Mouse (Mus musculus): ENCODE results near the gene Atp13a2. TPM values are rescaled to one million over a fixed set of nuclear protein-coding genes. Genes with fewer than 3 reads are reported as not detected.

Gene Atp13a2
- polyA plus RNA-seq, 1 experiment from 2014 or later: 140 TPM

DNA sequence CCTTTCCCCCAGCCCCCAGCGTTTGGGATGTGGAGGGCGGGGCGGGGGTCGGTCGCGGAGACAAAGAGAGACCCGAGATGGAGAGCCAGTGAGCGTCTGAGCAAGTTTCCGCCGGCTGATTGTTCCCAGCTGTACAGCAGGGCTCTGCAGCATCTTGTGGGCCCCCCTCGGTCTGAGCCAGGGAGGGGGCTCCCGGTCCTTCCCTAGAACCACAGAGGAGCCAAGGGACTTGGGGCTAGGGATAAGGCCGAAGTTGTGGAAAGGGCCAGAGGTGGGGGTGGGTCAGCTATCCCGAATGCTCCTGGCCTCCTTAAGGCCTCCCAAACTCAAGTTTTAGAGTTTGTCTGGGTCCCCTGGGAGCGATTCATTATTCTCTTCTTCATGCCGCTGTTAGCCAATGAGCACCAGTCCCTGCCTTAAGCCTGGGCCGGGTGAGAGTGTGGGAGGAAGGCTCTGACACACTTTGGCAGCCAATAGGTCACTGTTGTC is 24.3 kb downstream of the Atp13a2 start:
- peaks cover 58% of the 10 kb centered on the region for H3K36me3 ChIP-seq
- ATAC-seq (ENCODE audit: low FRiP score): peak; percentile 60

GRCm38 (mm10) chr4:141011556-141012328 is 25.1 kb downstream of the Atp13a2 start:
- ATAC-seq (ENCODE audit: low FRiP score): peak; percentile 11; the same call in 1 of the 2 replicates
- Histone ChIP-seq H3K9ac (peak overlapping the region; percentile 87), H3K27ac (peak overlapping the region; percentile 87), H3K9me3 (no peaks in the 10 kb centered on the region), H3K4me1 (replicated peaks) (peaks cover 48% of the 10 kb centered on the region), H3K27me3 (no peaks in the 10 kb centered on the region), H3K4me3 (peak overlapping the region; percentile 73), H3K36me3 (peaks cover 58% of the 10 kb centered on the region), H3K4me2 (peak overlapping the region; percentile 86)
- WGBS: 38% methylated on average over 14 of the region's 14 CpGs

More for the DNA sequence above, 24.3 kb downstream of the Atp13a2 start:
- no peaks in the 10 kb centered on the region for H3K9me3 ChIP-seq
- H3K4me1 ChIP-seq (replicated peaks): peaks cover 48% of the 10 kb centered on the region
- H3K27ac ChIP-seq: peak overlapping the region; percentile 87
- H3K4me2 ChIP-seq: peak overlapping the region; percentile 86
- peak overlapping the region; percentile 73 for H3K4me3 ChIP-seq
- peak overlapping the region; percentile 87 for H3K9ac ChIP-seq
- H3K27me3 ChIP-seq: no peaks in the 10 kb centered on the region
- 0% methylated on average over 17 of the region's 17 CpGs for WGBS

- Histone ChIP-seq H3K27me3 (no peaks in the 10 kb centered on the region), H3K36me3 (peaks cover 60% of the 10 kb centered on the region), H3K27ac (peak overlapping the region; percentile 87), H3K4me1 (replicated peaks) (peaks cover 54% of the 10 kb centered on the region), H3K4me3 (no peak overlapping the region), H3K9me3 (no peaks in the 10 kb centered on the region), H3K4me2 (peak overlapping the region; percentile 86), H3K9ac (peak overlapping the region; percentile 87)
- WGBS: 67% methylated on average over 10 of the region's 10 CpGs
- no peak for ATAC-seq (ENCODE audit: low FRiP score)
Measured at GRCm38 (mm10) chr4:141012558-141012957, 25.9 kb downstream of the Atp13a2 start.

DNA sequence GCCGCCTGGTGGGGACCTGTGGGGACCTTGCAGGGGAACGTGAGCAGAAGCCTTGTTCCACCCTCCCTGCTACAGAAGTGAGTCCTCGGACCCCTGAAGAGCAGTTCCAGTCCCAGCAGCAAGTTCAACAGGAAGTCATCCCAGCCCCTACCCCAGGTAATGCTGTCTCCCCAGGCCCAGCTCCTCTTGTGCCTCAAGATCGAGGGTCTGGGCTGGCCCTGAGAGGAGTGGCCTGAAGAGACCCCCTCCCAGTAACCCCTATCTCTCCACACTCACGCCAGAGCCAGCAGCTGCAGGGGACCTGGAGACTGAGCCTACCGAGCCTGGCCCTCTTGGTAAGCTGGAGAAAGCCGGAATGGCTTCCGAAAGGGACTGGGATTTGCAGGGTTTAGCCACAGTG is 27.4 kb downstream of the Atp13a2 start:
- Histone ChIP-seq H3K27ac (peak overlapping the region; percentile 2; the same call in 1 of the 2 replicates), H3K9me3 (no peaks in the 10 kb centered on the region), H3K27me3 (no peaks in the 10 kb centered on the region), H3K9ac (0 out of 2 replicates have a peak overlapping the region, but pooled peaks have one; percentile 26), H3K36me3 (peaks cover 60% of the 10 kb centered on the region), H3K4me1 (replicated peaks) (peaks cover 66% of the 10 kb centered on the region), H3K4me3 (no peak overlapping the region), H3K4me2 (no peak overlapping the region)
- WGBS: 74% methylated on average over 8 of the region's 8 CpGs
- ATAC-seq (ENCODE audit: low FRiP score): no peak

- peak overlapping the region; percentile 26; the same call in 1 of the 2 replicates for H3K9ac ChIP-seq
- no peak for ATAC-seq (ENCODE audit: low FRiP score)
- no peak overlapping the region for H3K27ac ChIP-seq
- H3K4me2 ChIP-seq: no peak overlapping the region
- WGBS: 93% methylated on average over 11 of the region's 11 CpGs
- peaks cover 72% of the 10 kb centered on the region for H3K4me1 ChIP-seq (replicated peaks)
- no peaks in the 10 kb centered on the region for H3K27me3 ChIP-seq
- no peak overlapping the region for H3K4me3 ChIP-seq
- no peaks in the 10 kb centered on the region for H3K9me3 ChIP-seq
- H3K36me3 ChIP-seq: peaks cover 62% of the 10 kb centered on the region
Measured at GRCm38 (mm10) chr4:141014856-141015255, 28.2 kb downstream of the Atp13a2 start.

DNA sequence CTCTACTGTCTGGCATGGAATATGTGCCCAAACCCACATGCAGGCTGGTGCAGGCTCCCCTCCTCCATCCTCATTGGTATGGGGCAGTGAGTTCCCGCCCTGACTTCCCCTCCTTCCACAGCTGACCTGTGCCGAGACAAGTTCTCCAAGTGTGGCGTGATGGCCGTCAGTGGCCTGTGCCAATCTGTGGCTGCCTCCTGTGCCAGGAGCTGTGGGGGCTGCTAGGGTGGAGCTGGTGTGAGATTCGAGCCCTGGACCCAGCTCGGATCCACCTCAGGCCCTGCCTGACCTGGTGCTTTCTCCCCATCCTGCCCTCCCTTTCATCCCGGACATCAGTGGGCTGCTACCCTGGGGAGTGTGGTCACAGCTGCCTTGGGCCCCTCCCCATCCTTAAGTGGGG is 28.7 kb downstream of the Atp13a2 start:
- Histone ChIP-seq H3K4me2 (no peak overlapping the region), H3K27ac (no peak overlapping the region), H3K9me3 (no peaks in the 10 kb centered on the region), H3K4me1 (replicated peaks) (peaks cover 72% of the 10 kb centered on the region), H3K9ac (peak overlapping the region; percentile 26; the same call in 1 of the 2 replicates), H3K36me3 (peaks cover 67% of the 10 kb centered on the region), H3K4me3 (no peak overlapping the region), H3K27me3 (no peaks in the 10 kb centered on the region)
- 72% methylated on average over 7 of the region's 7 CpGs for WGBS
- ATAC-seq (ENCODE audit: low FRiP score): no peak

DNA sequence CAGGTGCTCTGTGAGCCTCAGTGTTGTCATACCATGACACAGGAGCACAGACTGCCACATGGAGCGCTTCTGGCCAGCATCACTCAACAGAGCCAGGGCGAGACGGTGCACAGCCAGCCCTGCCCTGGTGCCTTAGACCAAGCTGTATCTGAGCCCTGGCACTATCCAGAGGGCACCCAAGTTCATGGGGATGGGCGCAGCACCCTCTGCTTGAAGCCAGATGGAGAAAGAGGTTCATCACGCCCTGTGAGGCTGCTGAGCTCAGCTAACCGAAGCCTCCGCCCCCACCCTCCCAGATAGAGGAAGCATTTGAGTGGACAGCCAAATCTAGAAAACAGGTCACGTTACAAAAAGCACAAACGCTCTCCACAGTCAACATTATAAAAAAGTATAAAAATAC is 29.6 kb downstream of the Atp13a2 start:
- H3K9ac ChIP-seq: 0 out of 2 replicates have a peak overlapping the region, but pooled peaks have one; percentile 43
- 87% methylated on average over 9 of the region's 9 CpGs for WGBS
- H3K27ac ChIP-seq: no peak overlapping the region
- H3K9me3 ChIP-seq: no peaks in the 10 kb centered on the region
- no peak for ATAC-seq (ENCODE audit: low FRiP score)
- H3K36me3 ChIP-seq: peaks cover 67% of the 10 kb centered on the region
- no peak overlapping the region for H3K4me2 ChIP-seq
- peaks cover 76% of the 10 kb centered on the region for H3K4me1 ChIP-seq (replicated peaks)
- no peaks in the 10 kb centered on the region for H3K27me3 ChIP-seq
- H3K4me3 ChIP-seq: no peak overlapping the region

- H3K4me1 ChIP-seq (replicated peaks): peaks cover 74% of the 10 kb centered on the region
- H3K9me3 ChIP-seq: no peaks in the 10 kb centered on the region
- H3K27me3 ChIP-seq: no peaks in the 10 kb centered on the region
- peaks cover 69% of the 10 kb centered on the region for H3K36me3 ChIP-seq
- no peak for ATAC-seq (ENCODE audit: low FRiP score)
- 82% methylated on average over 29 of the region's 29 CpGs for WGBS
- H3K4me3 ChIP-seq: no peak overlapping the region
- H3K4me2 ChIP-seq: no peak overlapping the region
- no peak overlapping the region for H3K27ac ChIP-seq
- H3K9ac ChIP-seq: 0 out of 2 replicates have a peak overlapping the region, but pooled peaks have one; percentile 43
Measured at GRCm38 (mm10) chr4:141017657-141018436, 31.2 kb downstream of the Atp13a2 start.

DNA sequence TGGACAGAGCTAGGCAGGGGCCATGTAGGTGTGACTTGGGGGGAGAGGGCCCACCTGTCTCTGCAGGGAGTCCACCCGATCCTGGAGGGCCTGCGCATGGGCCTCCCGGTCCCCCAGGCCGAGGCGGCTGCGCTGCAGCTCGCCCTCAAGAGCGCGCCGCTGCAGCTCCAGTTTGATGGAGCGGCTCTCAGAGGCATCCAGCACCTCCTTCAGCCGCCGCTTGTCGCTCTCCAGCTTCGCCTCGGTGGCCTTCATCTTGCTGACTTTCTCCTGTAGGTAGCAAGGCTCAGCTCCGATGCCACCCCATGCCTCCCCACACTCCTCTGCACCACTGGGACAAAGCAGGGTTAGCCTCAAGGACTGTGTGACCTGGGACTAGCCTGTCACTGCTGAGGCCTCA is 33.5 kb downstream of the Atp13a2 start:
- H3K9ac ChIP-seq: peak overlapping the region; percentile 61; the same call in 1 of the 2 replicates
- 82% methylated on average over 17 of the region's 17 CpGs for WGBS

DNA sequence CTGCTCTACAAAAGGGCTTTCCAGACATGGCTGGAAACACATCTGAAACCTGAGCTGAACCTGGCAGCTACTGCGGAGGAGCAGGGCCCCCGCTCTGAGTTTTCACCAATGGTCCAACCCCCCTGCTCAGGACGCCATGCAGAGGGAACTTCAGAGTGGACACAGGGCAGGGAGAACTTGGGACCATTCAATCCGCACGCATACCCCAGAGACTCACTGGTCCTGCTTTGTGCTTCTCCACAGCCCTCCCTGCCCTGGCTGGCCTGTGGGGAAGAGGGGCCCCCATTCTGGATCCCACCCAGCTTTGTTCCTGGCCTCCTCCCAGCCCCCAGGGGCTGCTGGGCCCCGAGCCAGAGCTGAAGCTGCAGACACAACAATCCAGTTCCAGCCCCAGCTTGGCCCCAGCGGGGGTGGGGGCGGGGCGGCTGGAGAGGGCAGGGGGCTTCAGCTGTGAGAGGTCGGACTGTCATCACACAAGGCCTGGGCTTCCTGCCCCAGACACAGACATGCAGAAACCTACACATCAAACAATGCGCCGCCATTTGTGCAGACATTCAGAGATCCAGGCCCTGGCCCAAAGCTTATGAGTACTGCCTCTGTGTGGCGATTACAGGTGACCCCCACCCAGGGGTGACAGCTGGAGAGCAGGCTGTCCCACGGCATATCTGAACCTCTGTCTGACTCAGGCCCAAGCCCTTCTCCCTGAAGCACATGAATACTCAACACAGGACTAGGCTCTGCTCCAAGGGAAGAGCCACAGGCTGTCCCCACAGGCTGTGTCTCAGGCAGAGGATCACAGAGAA is 34.3 kb downstream of the Atp13a2 start:
- Histone ChIP-seq H3K4me1 (replicated peaks) (peaks cover 54% of the 10 kb centered on the region), H3K4me2 (peak overlapping the region; percentile 6; the same call in 1 of the 2 replicates), H3K9me3 (no peaks in the 10 kb centered on the region), H3K4me3 (no peak overlapping the region), H3K9ac (peak overlapping the region; percentile 61), H3K36me3 (peaks cover 65% of the 10 kb centered on the region), H3K27ac (peak overlapping the region; percentile 91), H3K27me3 (no peaks in the 10 kb centered on the region)
- ATAC-seq (ENCODE audit: low FRiP score): peak; percentile 70
- 17% methylated on average over 14 of the region's 14 CpGs for WGBS

More for the DNA sequence above, 33.5 kb downstream of the Atp13a2 start:
- Histone ChIP-seq H3K27ac (peak overlapping the region; percentile 91), H3K4me3 (no peak overlapping the region), H3K27me3 (no peaks in the 10 kb centered on the region), H3K36me3 (peaks cover 65% of the 10 kb centered on the region), H3K9me3 (no peaks in the 10 kb centered on the region), H3K4me1 (replicated peaks) (peaks cover 54% of the 10 kb centered on the region), H3K4me2 (peak overlapping the region; percentile 6; the same call in 1 of the 2 replicates)
- ATAC-seq (ENCODE audit: low FRiP score): no peak

- ATAC-seq (ENCODE audit: low FRiP score): peak; percentile 34
- no peak overlapping the region for H3K4me3 ChIP-seq
- peak overlapping the region; percentile 91 for H3K27ac ChIP-seq
- 39% methylated on average over 11 of the region's 11 CpGs for WGBS
- H3K9me3 ChIP-seq: no peaks in the 10 kb centered on the region
- H3K4me1 ChIP-seq (replicated peaks): peaks cover 54% of the 10 kb centered on the region
- no peak overlapping the region for H3K4me2 ChIP-seq
- H3K27me3 ChIP-seq: no peaks in the 10 kb centered on the region
- peaks cover 64% of the 10 kb centered on the region for H3K36me3 ChIP-seq
- H3K9ac ChIP-seq: peak overlapping the region; percentile 61; the same call in 1 of the 2 replicates
Measured at GRCm38 (mm10) chr4:141021614-141021929, 34.9 kb downstream of the Atp13a2 start.

Data from hindbrain, embryonic 13.5 days (tissue).